Mouse (Mus musculus): ENCODE measurements at regions not wholly inside any gene's neighbourhood (a gene's known extent, or its start where the extent isn't known, plus 50 kb on each side); places are given as distances from the start of the nearest gene placed in this dataset.
"Not testable (repeated sequence)": the region's sequence is repeated elsewhere in the genome, so short reads cannot be mapped to it uniquely, and the experiment has no call there.

DNA sequence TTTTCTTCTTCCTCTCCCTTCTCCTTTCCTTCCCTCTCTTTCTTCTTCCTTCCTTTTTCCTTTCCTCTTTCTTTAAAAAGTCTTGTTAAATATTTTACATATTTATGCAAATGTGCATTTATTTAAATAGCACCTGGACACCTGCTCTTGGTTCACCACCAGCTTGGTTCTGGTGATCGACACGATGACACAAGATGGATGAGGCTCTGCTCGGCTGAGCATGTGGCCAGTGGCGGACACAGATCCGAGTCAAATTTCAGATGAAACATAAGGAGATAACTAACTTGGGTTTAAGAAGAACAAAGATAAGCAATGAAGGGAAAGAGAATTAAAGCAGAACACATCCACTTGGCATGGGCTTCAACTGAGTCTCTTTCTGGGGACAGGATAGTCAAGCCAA is 1339.7 kb upstream of the A1bg start:
- no peaks in the 10 kb centered on the region for H3K36me3 ChIP-seq
- WGBS (ENCODE audit: insufficient replicate concordance) = 78% methylated on average over 5 of the region's 5 CpGs
- no peak overlapping the region for H3K9ac ChIP-seq
- peaks cover 10% of the 10 kb centered on the region for H3K4me1 ChIP-seq
- H3K4me2 ChIP-seq = no peak overlapping the region
- no peaks in the 10 kb centered on the region for H3K9me3 ChIP-seq (replicated peaks)
- H3K27ac ChIP-seq = no peak overlapping the region
- H3K4me3 ChIP-seq = no peak overlapping the region
- no peak for ATAC-seq
- H3K27me3 ChIP-seq (replicated peaks) = no peaks in the 10 kb centered on the region

DNA sequence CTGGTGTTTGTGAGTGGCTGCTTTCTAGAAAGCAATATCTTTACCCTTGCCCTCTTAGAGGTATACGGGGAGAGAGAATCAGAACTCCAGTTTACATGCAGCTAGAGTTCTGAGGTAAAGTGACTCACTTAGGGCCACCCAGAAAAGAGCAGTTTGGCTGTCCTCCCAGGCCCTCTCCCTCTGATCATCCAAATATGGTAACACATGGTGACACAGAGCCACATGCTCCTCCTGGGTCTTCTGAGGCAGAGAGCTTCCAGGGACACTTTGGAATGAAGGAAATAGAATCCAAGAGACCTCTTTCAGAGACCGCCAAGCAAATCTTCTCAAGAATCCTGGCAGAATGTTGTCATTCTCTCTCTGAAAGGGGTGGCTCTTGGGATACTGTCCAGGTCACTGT is 1338.7 kb upstream of the A1bg start:
- WGBS (ENCODE audit: insufficient replicate concordance) = 83% methylated on average over 2 of the region's 2 CpGs
- H3K27ac ChIP-seq = no peak overlapping the region

DNA sequence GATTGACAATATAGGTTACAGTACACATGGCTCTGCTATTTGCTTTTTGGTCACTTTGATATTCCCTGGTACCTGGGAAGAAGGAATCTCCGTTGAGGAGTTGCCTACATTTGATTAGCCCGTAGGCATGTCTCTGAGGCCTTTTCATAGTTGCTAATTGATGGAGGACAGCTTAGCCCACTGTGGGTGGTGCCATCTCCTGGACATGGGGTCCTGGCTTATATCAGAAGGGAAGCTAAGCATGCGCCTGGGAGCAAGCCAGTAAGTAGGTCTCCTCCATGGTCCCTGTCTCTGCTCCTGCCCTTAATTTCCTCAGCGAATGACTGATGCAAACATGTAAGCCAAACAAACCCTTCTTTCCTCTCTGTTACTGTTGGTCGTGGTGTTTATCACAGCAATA is 1335.8 kb upstream of the A1bg start:
- no peak overlapping the region for H3K27ac ChIP-seq
- H3K4me1 ChIP-seq = peaks cover 11% of the 10 kb centered on the region
- no peak for ATAC-seq
- H3K9me3 ChIP-seq (replicated peaks) = no peaks in the 10 kb centered on the region
- no peaks in the 10 kb centered on the region for H3K27me3 ChIP-seq (replicated peaks)
- 76% methylated on average over 5 of the region's 5 CpGs for WGBS (ENCODE audit: insufficient replicate concordance)
- no peak overlapping the region for H3K4me3 ChIP-seq
- H3K36me3 ChIP-seq = no peaks in the 10 kb centered on the region
- no peak overlapping the region for H3K9ac ChIP-seq
- no peak overlapping the region for H3K4me2 ChIP-seq

More for the DNA sequence above, 1338.7 kb upstream of the A1bg start:
- peaks cover 18% of the 10 kb centered on the region for H3K4me1 ChIP-seq
- no peak overlapping the region for H3K4me2 ChIP-seq
- H3K4me3 ChIP-seq = no peak overlapping the region
- H3K9ac ChIP-seq = no peak overlapping the region
- ATAC-seq = no peak
- no peaks in the 10 kb centered on the region for H3K27me3 ChIP-seq (replicated peaks)
- no peaks in the 10 kb centered on the region for H3K36me3 ChIP-seq
- H3K9me3 ChIP-seq (replicated peaks) = no peaks in the 10 kb centered on the region

DNA sequence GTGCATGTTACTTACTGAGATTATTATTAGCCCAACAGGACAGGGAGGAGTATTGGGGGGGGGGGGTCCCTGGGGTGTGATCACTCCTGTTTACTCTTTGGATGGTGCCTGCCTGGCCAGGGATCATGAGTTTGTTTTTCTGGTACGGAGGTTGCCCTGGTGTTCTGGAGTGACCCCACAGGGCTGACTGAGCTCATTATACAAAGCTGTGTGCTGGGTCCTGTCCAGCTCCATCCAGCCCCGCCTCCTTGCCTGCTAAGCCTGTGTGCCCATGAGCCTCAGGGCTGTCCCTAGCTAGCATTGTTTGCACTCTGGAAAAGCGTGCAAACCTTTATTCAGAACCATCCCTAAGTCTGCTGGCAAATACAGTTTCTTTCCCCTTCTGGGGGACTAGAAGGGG is 1335.1 kb upstream of the A1bg start:
- no peak overlapping the region for H3K4me2 ChIP-seq
- no peak overlapping the region for H3K9ac ChIP-seq
- no peak overlapping the region for H3K27ac ChIP-seq
- no peaks in the 10 kb centered on the region for H3K27me3 ChIP-seq (replicated peaks)
- no peaks in the 10 kb centered on the region for H3K9me3 ChIP-seq (replicated peaks)
- 66% methylated on average over 3 of the region's 3 CpGs for WGBS (ENCODE audit: insufficient replicate concordance)
- ATAC-seq = peak; percentile 77
- no peak overlapping the region for H3K4me3 ChIP-seq
- peaks cover 11% of the 10 kb centered on the region for H3K4me1 ChIP-seq
- H3K36me3 ChIP-seq = no peaks in the 10 kb centered on the region

DNA sequence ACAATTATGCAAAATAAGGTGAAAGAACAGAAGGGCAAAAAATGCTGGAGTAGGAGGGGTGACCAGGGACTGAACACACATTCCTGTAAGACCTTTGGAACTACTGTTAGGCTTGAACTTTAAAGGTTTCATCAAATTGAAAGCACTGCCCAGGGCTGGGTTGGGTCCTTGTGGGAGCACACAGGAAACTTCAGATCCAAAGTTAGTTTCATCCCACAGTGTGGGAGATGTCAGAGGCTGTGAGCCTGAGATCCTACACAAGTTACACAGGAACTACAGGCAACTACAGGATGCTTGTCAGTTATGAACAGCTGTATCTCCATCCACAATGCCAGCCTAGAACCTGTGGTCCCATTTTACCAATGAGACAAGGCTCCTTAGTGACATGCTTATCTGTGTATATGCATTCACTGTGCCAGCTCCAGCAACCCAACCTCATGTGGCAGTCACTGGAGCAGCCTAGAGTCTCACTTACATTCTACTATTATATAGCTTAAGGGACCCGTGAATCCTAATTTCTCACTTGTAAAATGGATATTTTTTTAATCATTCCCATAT is 1334.4 kb upstream of the A1bg start:
- WGBS (ENCODE audit: insufficient replicate concordance) = 83% methylated on average over 1 of the region's 1 CpGs
- Histone ChIP-seq H3K4me1 (peaks cover 11% of the 10 kb centered on the region), H3K4me2 (no peak overlapping the region), H3K4me3 (no peak overlapping the region), H3K27me3 (replicated peaks) (no peaks in the 10 kb centered on the region), H3K9ac (no peak overlapping the region), H3K27ac (peak overlapping the region; percentile 49; the same call in 1 of the 2 replicates), H3K36me3 (no peaks in the 10 kb centered on the region), H3K9me3 (replicated peaks) (no peaks in the 10 kb centered on the region)
- no peak for ATAC-seq

DNA sequence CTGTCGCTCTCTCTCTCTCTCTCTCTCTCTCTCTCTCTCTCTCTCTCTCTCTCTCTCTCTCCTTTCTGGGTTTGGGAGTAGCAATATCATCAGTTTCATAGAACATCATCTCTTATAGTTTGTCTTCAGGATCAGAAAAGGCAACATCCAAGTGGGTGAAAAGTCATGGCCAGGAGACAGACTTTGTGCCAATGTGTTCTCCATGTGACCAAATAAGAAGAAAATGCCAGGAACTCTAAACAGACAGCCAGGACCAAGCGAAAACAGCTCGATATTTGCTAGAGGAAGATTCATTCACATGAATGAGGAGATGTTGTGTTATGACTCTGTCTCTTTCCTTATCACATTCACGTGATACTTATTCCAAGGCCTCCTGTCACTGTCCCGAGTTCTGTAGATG is 1332.8 kb upstream of the A1bg start:
- H3K4me3 ChIP-seq = no peak overlapping the region
- no peak overlapping the region for H3K4me2 ChIP-seq
- H3K9ac ChIP-seq = no peak overlapping the region
- H3K27me3 ChIP-seq (replicated peaks) = no peaks in the 10 kb centered on the region
- peaks cover 15% of the 10 kb centered on the region for H3K36me3 ChIP-seq
- H3K27ac ChIP-seq = no peak overlapping the region
- H3K9me3 ChIP-seq (replicated peaks) = no peaks in the 10 kb centered on the region
- 84% methylated on average over 5 of the region's 5 CpGs for WGBS (ENCODE audit: insufficient replicate concordance)
- H3K4me1 ChIP-seq = peaks cover 11% of the 10 kb centered on the region
- ATAC-seq = no peak

DNA sequence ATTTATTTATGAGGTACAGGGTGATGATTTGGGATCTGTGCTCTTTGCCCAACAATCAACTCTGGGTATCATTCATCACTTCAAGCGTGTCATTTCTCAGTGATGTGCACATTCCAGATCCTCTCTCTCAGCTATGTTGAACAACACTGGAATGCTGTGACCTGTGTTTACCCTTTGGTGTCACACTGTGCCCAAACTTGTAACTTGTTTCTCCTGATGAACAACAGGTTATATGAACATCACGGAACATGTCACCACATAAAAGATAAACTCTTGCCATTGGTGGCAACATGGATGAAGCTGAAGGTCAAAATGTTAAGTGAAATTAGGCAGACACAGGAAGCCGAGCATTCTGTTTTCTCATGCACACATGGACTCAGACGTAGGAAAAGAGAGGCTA is 1330.9 kb upstream of the A1bg start:
- ATAC-seq = no peak
- H3K4me3 ChIP-seq = no peak overlapping the region
- WGBS (ENCODE audit: insufficient replicate concordance) = 77% methylated on average over 4 of the region's 4 CpGs
- no peaks in the 10 kb centered on the region for H3K9me3 ChIP-seq (replicated peaks)
- peaks cover 24% of the 10 kb centered on the region for H3K36me3 ChIP-seq
- no peak overlapping the region for H3K9ac ChIP-seq
- no peak overlapping the region for H3K27ac ChIP-seq
- no peak overlapping the region for H3K4me2 ChIP-seq
- H3K27me3 ChIP-seq (replicated peaks) = no peaks in the 10 kb centered on the region
- peaks cover 11% of the 10 kb centered on the region for H3K4me1 ChIP-seq

DNA sequence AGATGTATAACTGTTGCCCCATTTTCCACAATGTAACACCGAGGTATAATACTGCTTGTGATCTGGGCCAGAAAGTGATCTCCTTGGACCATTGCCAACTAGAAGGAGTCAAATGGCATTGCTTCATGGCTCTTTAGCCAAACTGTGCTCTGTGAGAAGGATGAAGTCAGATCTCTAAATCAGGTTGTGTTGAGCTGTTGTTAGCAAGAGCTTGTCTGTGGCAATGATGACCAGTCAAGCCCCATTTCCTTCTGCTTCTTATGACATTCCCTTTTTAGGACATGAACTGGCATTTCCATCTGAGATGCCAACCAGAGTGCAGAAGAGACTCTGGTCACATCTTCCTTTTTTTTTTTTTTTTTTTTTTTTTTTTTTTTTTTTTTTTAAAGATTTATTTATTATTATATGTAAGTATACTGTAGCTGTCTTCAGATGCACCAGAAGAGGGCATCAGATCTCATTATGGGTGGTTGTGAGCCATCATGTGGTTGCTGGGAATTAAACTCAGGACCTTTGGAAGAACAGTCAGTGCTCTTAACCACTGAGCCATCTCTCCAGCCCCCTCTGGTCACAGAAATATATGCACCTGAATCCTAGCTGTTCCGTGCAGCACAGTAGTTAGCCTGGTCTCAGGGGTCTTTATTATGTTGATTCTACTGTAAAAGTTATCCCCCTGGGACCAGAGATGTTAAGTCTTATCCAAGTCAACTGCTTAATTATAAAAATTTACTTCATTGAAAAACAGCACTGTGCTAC is 1329.4 kb upstream of the A1bg start:
- ATAC-seq; H3K27me3 ChIP-seq (replicated peaks); H3K9ac ChIP-seq; H3K27ac ChIP-seq; H3K4me2 ChIP-seq; H3K9me3 ChIP-seq (replicated peaks); H3K4me1 ChIP-seq; H3K4me3 ChIP-seq: not testable (repeated sequence)
- 84% methylated on average over 2 of the region's 2 CpGs for WGBS (ENCODE audit: insufficient replicate concordance)
- peaks cover 24% of the 10 kb centered on the region for H3K36me3 ChIP-seq

DNA sequence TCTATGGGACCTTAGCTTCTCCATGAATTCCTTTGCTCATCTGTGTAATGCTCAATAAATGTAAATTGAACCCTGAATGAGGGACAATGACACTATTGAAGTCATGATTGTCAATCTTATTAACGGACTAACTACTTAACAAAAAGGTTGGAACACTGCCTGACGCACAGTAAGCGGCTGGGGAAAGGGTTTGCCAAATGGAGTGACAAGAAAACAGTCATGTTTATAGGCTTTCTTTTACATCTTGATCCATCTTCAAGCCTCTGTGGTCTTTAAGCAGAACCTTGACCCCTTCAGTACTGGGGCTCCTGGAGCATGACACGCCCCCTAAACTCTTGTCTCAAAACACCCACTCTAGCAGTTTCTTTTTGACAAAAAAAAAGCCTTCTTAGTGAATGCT is 1326.6 kb upstream of the A1bg start:
- Histone ChIP-seq H3K4me1 (no peaks in the 10 kb centered on the region), H3K36me3 (peaks cover 41% of the 10 kb centered on the region), H3K9me3 (replicated peaks) (no peaks in the 10 kb centered on the region)

DNA sequence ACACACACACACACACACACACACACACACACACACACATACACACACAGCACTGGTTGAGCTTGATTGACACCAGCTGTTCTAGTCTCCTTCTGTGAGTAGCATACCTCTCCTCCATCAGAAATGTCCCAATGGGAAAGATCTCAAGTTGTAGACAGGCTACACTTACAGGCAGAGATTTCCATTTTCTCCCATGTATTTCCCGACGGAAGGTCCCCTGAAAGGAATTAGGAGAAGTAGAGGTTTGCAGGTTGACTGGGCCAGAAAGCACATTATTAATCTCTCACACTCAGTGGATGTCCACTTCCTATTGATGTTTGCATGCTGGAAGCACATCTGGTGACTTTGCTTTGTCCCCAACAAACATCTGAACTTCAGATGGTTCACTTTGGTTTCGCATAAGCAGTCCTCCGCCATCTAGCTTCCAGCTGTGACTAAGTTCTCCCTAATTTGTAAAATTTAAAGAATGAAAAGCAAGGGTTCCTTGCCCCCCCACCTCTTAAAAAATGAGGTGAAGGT is 1323.8 kb upstream of the A1bg start:
- H3K4me3 ChIP-seq = no peak overlapping the region

More for the DNA sequence above, 1326.6 kb upstream of the A1bg start:
- ATAC-seq = no peak
- 85% methylated on average over 4 of the region's 4 CpGs for WGBS (ENCODE audit: insufficient replicate concordance)
- no peaks in the 10 kb centered on the region for H3K27me3 ChIP-seq (replicated peaks)
- no peak overlapping the region for H3K27ac ChIP-seq
- no peak overlapping the region for H3K4me3 ChIP-seq
- H3K9ac ChIP-seq = no peak overlapping the region
- no peak overlapping the region for H3K4me2 ChIP-seq

DNA sequence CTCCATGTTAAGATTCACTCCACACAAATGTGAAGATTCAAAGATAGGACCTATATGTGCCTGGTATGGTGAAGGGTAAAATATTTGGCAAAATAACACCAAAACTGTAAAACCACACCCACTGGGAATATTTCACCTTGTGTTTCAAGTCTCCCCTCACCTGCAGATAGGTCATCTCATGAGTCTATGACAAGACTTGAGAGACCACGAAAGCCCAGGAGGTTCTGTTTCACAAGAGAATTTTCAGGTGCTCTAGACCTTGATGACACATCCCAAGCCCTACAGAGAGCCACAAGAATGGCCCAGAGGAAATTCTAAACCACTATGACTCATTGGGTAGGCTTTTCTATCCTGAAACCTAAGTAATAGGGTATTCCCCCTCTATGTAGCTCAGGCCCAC is 1322.4 kb upstream of the A1bg start:
- no peaks in the 10 kb centered on the region for H3K27me3 ChIP-seq (replicated peaks)
- H3K4me2 ChIP-seq = no peak overlapping the region
- H3K4me1 ChIP-seq = peaks cover 10% of the 10 kb centered on the region
- no peak overlapping the region for H3K9ac ChIP-seq
- no peak for ATAC-seq
- H3K9me3 ChIP-seq (replicated peaks) = no peaks in the 10 kb centered on the region
- H3K4me3 ChIP-seq = no peak overlapping the region
- peaks cover 53% of the 10 kb centered on the region for H3K36me3 ChIP-seq
- WGBS (ENCODE audit: insufficient replicate concordance) = 83% methylated on average over 1 of the region's 1 CpGs
- no peak overlapping the region for H3K27ac ChIP-seq

More for the DNA sequence above, 1323.8 kb upstream of the A1bg start:
- Histone ChIP-seq H3K27ac (no peak overlapping the region), H3K9ac (no peak overlapping the region), H3K36me3 (peaks cover 64% of the 10 kb centered on the region), H3K4me1 (no peaks in the 10 kb centered on the region), H3K27me3 (replicated peaks) (no peaks in the 10 kb centered on the region), H3K9me3 (replicated peaks) (no peaks in the 10 kb centered on the region), H3K4me2 (no peak overlapping the region)
- WGBS (ENCODE audit: insufficient replicate concordance) = 86% methylated on average over 4 of the region's 4 CpGs
- no peak for ATAC-seq

DNA sequence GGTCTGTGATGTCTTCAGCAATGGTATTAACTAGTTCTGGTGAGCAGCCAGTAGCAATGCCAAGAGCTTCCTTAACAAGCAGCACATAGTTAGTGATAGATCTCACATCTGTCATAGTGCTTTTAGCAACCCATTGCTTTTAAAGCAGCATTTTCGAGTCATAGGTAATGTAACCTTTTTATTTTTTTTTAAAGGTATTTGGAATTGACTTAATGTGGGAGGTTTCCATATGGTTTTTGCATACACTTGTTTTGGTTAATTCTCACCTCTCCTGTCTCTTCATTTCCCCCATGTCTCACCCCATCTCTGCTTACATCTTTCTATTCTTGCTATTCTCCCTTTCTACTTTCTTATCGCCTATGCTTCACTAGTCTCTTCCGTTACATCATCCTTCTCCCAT is 1322.0 kb upstream of the A1bg start:
- 87% methylated on average over 3 of the region's 3 CpGs for WGBS (ENCODE audit: insufficient replicate concordance)
- H3K27me3 ChIP-seq (replicated peaks) = no peaks in the 10 kb centered on the region
- no peaks in the 10 kb centered on the region for H3K9me3 ChIP-seq (replicated peaks)
- H3K4me1 ChIP-seq = peaks cover 14% of the 10 kb centered on the region
- H3K4me3 ChIP-seq = no peak overlapping the region
- no peak for ATAC-seq
- H3K9ac ChIP-seq = no peak overlapping the region
- H3K36me3 ChIP-seq = peaks cover 53% of the 10 kb centered on the region
- no peak overlapping the region for H3K4me2 ChIP-seq
- no peak overlapping the region for H3K27ac ChIP-seq

Measured in liver, embryonic 12.5 days (tissue).